Mouse (Mus musculus) thymus, adult 2 months (tissue): ENCODE measurements around the gene Igfbp3.

ENCODE experiments used
- CTCF ChIP-seq: fragments of 200-500 bp; IDR thresholded peaks from 2 replicates; pipeline ENCODE4 v1.5.1; 2012; ENCODE audit warnings: mild to moderate bottlenecking, control low read depth, low read length, moderate library complexity, borderline replicate concordance; ENCODE audit not compliant: control insufficient read depth, poor library complexity, insufficient read depth; ENCODE audit errors: extremely low read depth
- POLR2A ChIP-seq: fragments of 200-500 bp; IDR thresholded peaks from 2 replicates; pipeline ENCODE4 v1.6.1; 2012; ENCODE audit warnings: mild to moderate bottlenecking, low read length, control low read depth, moderate library complexity; ENCODE audit not compliant: control insufficient read depth, poor library complexity, insufficient read depth; ENCODE audit errors: extremely low read depth

- no peak for TF ChIP-seq POLR2A
- no peak for TF ChIP-seq CTCF
Measured at GRCm38 (mm10) chr11:7160146-7160545, 53.6 kb downstream of the Igfbp3 start.
